Mouse (Mus musculus) neural tube, embryonic 15.5 days (tissue): ENCODE data around the gene Gm47995. TPM values are rescaled to one million over a fixed set of nuclear protein-coding genes. Genes with fewer than 3 reads are reported as not detected.
"Not testable (repeated sequence)": the region's sequence is repeated elsewhere in the genome, so short reads cannot be mapped to it uniquely, and the experiment has no call there.

Experiments
- ATAC-seq: fragments of 200-750 bp; cut with Nextera tagmentation; 2 replicates; pipeline ENCODE4 v1.8.0; 2017; ENCODE audit warnings: mild to moderate bottlenecking, moderate TSS enrichment, moderate library complexity; ENCODE audit not compliant: low FRiP score
- H3K27ac ChIP-seq: fragments of 300-500 bp; sonication (generic); replicated peaks from 2 replicates; pipeline ENCODE4 v1.5.1; 2015; ENCODE audit warnings: mild to moderate bottlenecking, inconsistent platforms
- H3K27me3 ChIP-seq: fragments of 300-500 bp; sonication (generic); replicated peaks from 2 replicates; pipeline ENCODE4 v1.6.1; 2015; ENCODE audit warnings: inconsistent platforms
- H3K36me3 ChIP-seq: fragments of 300-500 bp; sonication (generic); 2 replicates; pipeline ENCODE4 v1.6.1; 2015; ENCODE audit warnings: inconsistent platforms
- H3K4me1 ChIP-seq: fragments of 300-500 bp; sonication (generic); 2 replicates; pipeline ENCODE4 v1.6.1; 2015; ENCODE audit warnings: inconsistent platforms
- H3K4me2 ChIP-seq: fragments of 300-500 bp; sonication (generic); 2 replicates; pipeline ENCODE4 v1.6.1; 2015; ENCODE audit warnings: inconsistent platforms, mild to moderate bottlenecking, moderate library complexity
- H3K4me3 ChIP-seq: fragments of 300-500 bp; sonication (generic); replicated peaks from 2 replicates; pipeline ENCODE4 v1.5.1; 2015; ENCODE audit warnings: mild to moderate bottlenecking, inconsistent platforms
- H3K9ac ChIP-seq: fragments of 300-500 bp; sonication (generic); replicated peaks from 2 replicates; pipeline ENCODE4 v1.6.1; 2015; ENCODE audit warnings: mild to moderate bottlenecking, inconsistent platforms
- H3K9me3 ChIP-seq: fragments of 300-500 bp; sonication (generic); replicated peaks from 2 replicates; pipeline ENCODE4 v1.6.1; 2016; ENCODE audit warnings: inconsistent platforms
- WGBS: fragments of 180-500 bp; shearing (Covaris S2); methylation state at CpG from one replicate; pipeline ENCODE4 v1.1.7; 2015; ENCODE audit warnings: mixed read lengths; 5-methylcytosine and 5-hydroxymethylcytosine counted together
- polyA plus RNA-seq: library from polyadenylated mRNA; unstranded; fragments of >200 nt; fragmentation: Nextera tagmentation; extraction: Ambion mirVana; gene quantifications from 2 replicates; pipeline ENCODE4 v1.2.1, GENCODE M21; 2015

Gm47995 gene
- not detected in 2 replicates for polyA plus RNA-seq

- H3K4me2 ChIP-seq, H3K4me3 ChIP-seq, H3K9me3 ChIP-seq, H3K9ac ChIP-seq, H3K27ac ChIP-seq, H3K4me1 ChIP-seq, H3K36me3 ChIP-seq, ATAC-seq, H3K27me3 ChIP-seq: not testable (repeated sequence)
- 97% methylated on average over 2 of the region's 4 CpGs for WGBS
These were observed at the start of gene Gm47995 for GRCm38 (mm10) chr1:151198120-151198519. Gene Gm47995 (plus strand): TSS chr1:151198448.

GRCm38 (mm10) chr1:151150211-151150610 lies 48.0 kb upstream of the Gm47995 start:
- H3K4me1 ChIP-seq = no peaks in the 10 kb centered on the region
- H3K27ac ChIP-seq = no peak overlapping the region
- no peaks in the 10 kb centered on the region for H3K9me3 ChIP-seq
- WGBS = 96% methylated on average over 7 of the region's 7 CpGs
- ATAC-seq = no peak
- no peaks in the 10 kb centered on the region for H3K27me3 ChIP-seq
- H3K9ac ChIP-seq = no peak overlapping the region
- H3K36me3 ChIP-seq = no peaks in the 10 kb centered on the region
- no peak overlapping the region for H3K4me3 ChIP-seq
- no peak overlapping the region for H3K4me2 ChIP-seq

- H3K36me3 ChIP-seq = no peaks in the 10 kb centered on the region
- H3K4me2 ChIP-seq = no peak overlapping the region
- no peak for ATAC-seq
- no peak overlapping the region for H3K4me3 ChIP-seq
- no peak overlapping the region for H3K27ac ChIP-seq
- WGBS = 77% methylated on average over 2 of the region's 2 CpGs
- no peak overlapping the region for H3K9ac ChIP-seq
- no peaks in the 10 kb centered on the region for H3K4me1 ChIP-seq
- no peaks in the 10 kb centered on the region for H3K9me3 ChIP-seq
- H3K27me3 ChIP-seq = no peaks in the 10 kb centered on the region
These were observed 47.2 kb upstream of the Gm47995 start for GRCm38 (mm10) chr1:151151089-151151488.

GRCm38 (mm10) chr1:151153056-151153652 lies 45.1 kb upstream of the Gm47995 start:
- 0 out of 2 replicates have a peak, but pooled peaks cover 2% of the 10 kb centered on the region for H3K4me1 ChIP-seq
- no peaks in the 10 kb centered on the region for H3K27me3 ChIP-seq
- WGBS = 86% methylated on average over 6 of the region's 6 CpGs
- H3K36me3 ChIP-seq = no peaks in the 10 kb centered on the region
- no peak overlapping the region for H3K4me2 ChIP-seq
- H3K4me3 ChIP-seq = no peak overlapping the region
- H3K9ac ChIP-seq = no peak overlapping the region
- H3K27ac ChIP-seq = no peak overlapping the region
- H3K9me3 ChIP-seq = no peaks in the 10 kb centered on the region
- ATAC-seq = no peak

GRCm38 (mm10) chr1:151154131-151154530 lies 44.1 kb upstream of the Gm47995 start:
- not testable (repeated sequence) for H3K4me2 ChIP-seq, H3K4me3 ChIP-seq, ATAC-seq, H3K27me3 ChIP-seq, H3K4me1 ChIP-seq, H3K36me3 ChIP-seq, H3K27ac ChIP-seq, H3K9ac ChIP-seq, H3K9me3 ChIP-seq
- 94% methylated on average over 9 of the region's 9 CpGs for WGBS

GRCm38 (mm10) chr1:151156129-151156528 lies 42.1 kb upstream of the Gm47995 start:
- no peaks in the 10 kb centered on the region for H3K9me3 ChIP-seq
- no peaks in the 10 kb centered on the region for H3K36me3 ChIP-seq
- H3K27ac ChIP-seq = no peak overlapping the region
- 96% methylated on average over 3 of the region's 3 CpGs for WGBS
- H3K4me2 ChIP-seq = no peak overlapping the region
- ATAC-seq = no peak
- 0 out of 2 replicates have a peak, but pooled peaks cover 4% of the 10 kb centered on the region for H3K4me1 ChIP-seq
- no peak overlapping the region for H3K4me3 ChIP-seq
- no peak overlapping the region for H3K9ac ChIP-seq
- H3K27me3 ChIP-seq = no peaks in the 10 kb centered on the region

GRCm38 (mm10) chr1:151156777-151157632 lies 41.2 kb upstream of the Gm47995 start:
- H3K27ac ChIP-seq = no peak overlapping the region
- H3K4me3 ChIP-seq = no peak overlapping the region
- no peak overlapping the region for H3K9ac ChIP-seq
- no peak overlapping the region for H3K4me2 ChIP-seq
- H3K36me3 ChIP-seq = no peaks in the 10 kb centered on the region
- no peaks in the 10 kb centered on the region for H3K27me3 ChIP-seq
- 0 out of 2 replicates have a peak, but pooled peaks cover 4% of the 10 kb centered on the region for H3K4me1 ChIP-seq
- H3K9me3 ChIP-seq = no peaks in the 10 kb centered on the region
- ATAC-seq = no peak
- WGBS = 79% methylated on average over 7 of the region's 7 CpGs

GRCm38 (mm10) chr1:151157963-151158856 lies 40.0 kb upstream of the Gm47995 start:
- WGBS = 30% methylated on average over 9 of the region's 9 CpGs
- Histone ChIP-seq H3K9me3 (no peaks in the 10 kb centered on the region), H3K4me1 (0 out of 2 replicates have a peak, but pooled peaks cover 4% of the 10 kb centered on the region), H3K9ac (no peak overlapping the region), H3K36me3 (no peaks in the 10 kb centered on the region), H3K27ac (no peak overlapping the region), H3K4me2 (no peak overlapping the region), H3K4me3 (no peak overlapping the region), H3K27me3 (no peaks in the 10 kb centered on the region)
- no peak for ATAC-seq

GRCm38 (mm10) chr1:151158857-151159510 lies 39.3 kb upstream of the Gm47995 start:
- 0 out of 2 replicates have a peak, but pooled peaks cover 4% of the 10 kb centered on the region for H3K4me1 ChIP-seq
- H3K27me3 ChIP-seq = no peaks in the 10 kb centered on the region
- H3K9ac ChIP-seq = no peak overlapping the region
- no peak overlapping the region for H3K4me3 ChIP-seq
- H3K36me3 ChIP-seq = no peaks in the 10 kb centered on the region
- no peak overlapping the region for H3K4me2 ChIP-seq
- ATAC-seq = no peak
- no peak overlapping the region for H3K27ac ChIP-seq
- H3K9me3 ChIP-seq = no peaks in the 10 kb centered on the region
- 90% methylated on average over 2 of the region's 2 CpGs for WGBS

GRCm38 (mm10) chr1:151166031-151166430 lies 32.2 kb upstream of the Gm47995 start:
- Histone ChIP-seq H3K27me3 (no peaks in the 10 kb centered on the region), H3K9me3 (no peaks in the 10 kb centered on the region), H3K4me3 (no peak overlapping the region), H3K36me3 (no peaks in the 10 kb centered on the region), H3K27ac (no peak overlapping the region), H3K4me2 (no peak overlapping the region), H3K4me1 (peaks cover 11% of the 10 kb centered on the region; the same call in 1 of the 2 replicates), H3K9ac (no peak overlapping the region)
- WGBS = 20% methylated on average over 8 of the region's 8 CpGs
- ATAC-seq = no peak
